Comparison of ENCODE assay signal across 8 mouse cellular contexts in genomic region chr8:79350094-79350593, GRCm38 (mm10). TPM values are rescaled to one million over a fixed set of nuclear protein-coding genes. Genes with fewer than 3 reads are reported as not detected.
DNase-seq lines count a peak whose midpoint lies in the region; ATAC-seq and TF ChIP-seq lines count a peak whose summit lies in the region.

No protein-coding gene starts in this region.

- H3K27ac ChIP-seq in forebrain, embryonic 14.5 days (ENCODE audit: low read depth, low read length): peak overlapping the region; percentile 61
- peak overlapping the region; percentile 68 for H3K27ac ChIP-seq in heart, postnatal 0 days (ENCODE audit: low read depth)
- H3K27ac ChIP-seq in stomach, embryonic 16.5 days (ENCODE audit: low read length): peak overlapping the region; percentile 87

- 7% methylated on average over 6 of the region's 6 CpGs for WGBS in forebrain, embryonic 14.5 days
- 49% methylated on average over 6 of the region's 6 CpGs for WGBS in heart, postnatal 0 days
- 27% methylated on average over 6 of the region's 6 CpGs for WGBS in stomach, embryonic 16.5 days

- TF ChIP-seq CTCF in heart, postnatal 0 days (IDR thresholded peaks at IDR 0.05; ENCODE audit: low read depth): no peak

- no peaks in the 10 kb centered on the region for H3K27me3 ChIP-seq in forebrain, embryonic 14.5 days (replicated peaks; ENCODE audit: control insufficient read depth, insufficient read depth, low read length)
- H3K27me3 ChIP-seq in heart, postnatal 0 days (ENCODE audit: control insufficient read depth, insufficient read depth, low read length): no peaks in the 10 kb centered on the region
- no peaks in the 10 kb centered on the region for H3K27me3 ChIP-seq in stomach, embryonic 16.5 days (ENCODE audit: control insufficient read depth, insufficient read depth, low read length)

- H3K36me3 ChIP-seq in forebrain, embryonic 14.5 days (ENCODE audit: control insufficient read depth, insufficient read depth, low read length): peaks cover 50% of the 10 kb centered on the region
- H3K36me3 ChIP-seq in heart, postnatal 0 days (replicated peaks; ENCODE audit: control insufficient read depth, insufficient read depth, low read length): peaks cover 31% of the 10 kb centered on the region
- peaks cover 11% of the 10 kb centered on the region for H3K36me3 ChIP-seq in stomach, embryonic 16.5 days (ENCODE audit: control insufficient read depth, insufficient read depth, low read length)

- H3K4me2 ChIP-seq in forebrain, embryonic 14.5 days (ENCODE audit: low read length): peak overlapping the region; percentile 29
- H3K4me2 ChIP-seq in heart, postnatal 0 days (ENCODE audit: low read depth, low read length): no peak overlapping the region
- 0 out of 2 replicates have a peak overlapping the region, but pooled peaks have one; percentile 13 for H3K4me2 ChIP-seq in stomach, embryonic 16.5 days (ENCODE audit: low read depth, low read length)

- H3K4me1 ChIP-seq in forebrain, embryonic 14.5 days (ENCODE audit: control insufficient read depth, insufficient read depth, low read length): peaks cover 32% of the 10 kb centered on the region
- peaks cover 6% of the 10 kb centered on the region; the same call in 1 of the 2 replicates for H3K4me1 ChIP-seq in heart, postnatal 0 days (ENCODE audit: control insufficient read depth, insufficient read depth)
- H3K4me1 ChIP-seq in stomach, embryonic 16.5 days (ENCODE audit: control insufficient read depth, insufficient read depth, low read length): peaks cover 25% of the 10 kb centered on the region; the same call in 1 of the 2 replicates

- TF ChIP-seq EP300 in heart, postnatal 0 days (IDR thresholded peaks at IDR 0.05; ENCODE audit: low read depth): peak; percentile 82; the same call in 1 of the 2 replicates

- DNase-seq in layer of hippocampus, adult 11-12 months (ENCODE audit: low spot score): peak; percentile 59
- no peak for DNase-seq in layer of hippocampus, adult 9-10 months (ENCODE audit: low spot score)
- DNase-seq in forebrain, embryonic 14.5 days (ENCODE audit: low spot score): peak; percentile 88
- DNase-seq in heart, postnatal 0 days (ENCODE audit: low spot score): peak; percentile 77
- peak; percentile 62 to 70 for DNase-seq in kidney, postnatal 4 days
- no peak for DNase-seq in spleen, postnatal 36 days (ENCODE audit: low spot score in 2 of 2)

- peak; percentile 80 for ATAC-seq in forebrain, embryonic 14.5 days
- ATAC-seq in heart, postnatal 0 days (ENCODE audit: insufficient read depth, low read depth): peak; percentile 63
- peak; percentile 54 for ATAC-seq in megakaryocyte progenitor cell, adult 5-6 weeks (replicated peaks; ENCODE audit: poor library complexity)
- ATAC-seq in stomach, embryonic 16.5 days (ENCODE audit: insufficient read depth, low FRiP score): peak; percentile 81; the same call in 1 of the 2 replicates

- H3K9ac ChIP-seq in forebrain, embryonic 14.5 days (ENCODE audit: low read length): no peak overlapping the region
- no peak overlapping the region for H3K9ac ChIP-seq in heart, postnatal 0 days (replicated peaks; ENCODE audit: low read depth, low read length)
- no peak overlapping the region for H3K9ac ChIP-seq in stomach, embryonic 16.5 days (ENCODE audit: low read length)

- no peak overlapping the region for H3K4me3 ChIP-seq in forebrain, embryonic 14.5 days (ENCODE audit: low read depth, low read length)
- no peak overlapping the region for H3K4me3 ChIP-seq in heart, postnatal 0 days (ENCODE audit: low read depth, low read length)
- no peak overlapping the region for H3K4me3 ChIP-seq in stomach, embryonic 16.5 days (replicated peaks; ENCODE audit: low read length)

- no peaks in the 10 kb centered on the region for H3K9me3 ChIP-seq in forebrain, embryonic 14.5 days (replicated peaks; ENCODE audit: control insufficient read depth, low read length)
- H3K9me3 ChIP-seq in heart, postnatal 0 days (replicated peaks; ENCODE audit: control insufficient read depth, low read length): no peaks in the 10 kb centered on the region
- no peaks in the 10 kb centered on the region for H3K9me3 ChIP-seq in stomach, embryonic 16.5 days (replicated peaks; ENCODE audit: control insufficient read depth, low read length)

RNA-seq across cellular contexts. Expression of gene Smad1, which starts 49.2 kb away (rescaled TPM):
- polyA plus RNA-seq in forebrain, embryonic 14.5 days (2014; fragmentation: Nextera tagmentation; extraction: Ambion mirVana): 64.2 and 66.5 TPM in 2 replicates
- 22.8 and 31.5 TPM in 2 replicates for total RNA-seq in heart, postnatal 0 days (2014; rRNA removed; ENCODE audit: low replicate concordance)
- 13.4 and 14.0 TPM in 2 replicates for polyA plus RNA-seq in heart, postnatal 0 days (2015; fragmentation: Nextera tagmentation; extraction: Ambion mirVana)
- total RNA-seq in megakaryocyte progenitor cell, adult 5-6 weeks (2015): 12.7 and 15.2 TPM in 2 replicates
- 12.0 and 15.2 TPM in 2 replicates for total RNA-seq in megakaryocyte progenitor cell, adult 5-6 weeks (2017)
- 33.0 and 37.4 TPM in 2 replicates for polyA plus RNA-seq in stomach, embryonic 16.5 days (2015; fragmentation: Nextera tagmentation; extraction: Ambion mirVana)

RNA-seq across cellular contexts. Expression of gene Mmaa, which starts 55.4 kb away (rescaled TPM):
- polyA plus RNA-seq in forebrain, embryonic 14.5 days (2014; fragmentation: Nextera tagmentation; extraction: Ambion mirVana): 20.2 and 24.9 TPM in 2 replicates
- 9.6 and 11.3 TPM in 2 replicates for total RNA-seq in heart, postnatal 0 days (2014; rRNA removed; ENCODE audit: low replicate concordance)
- 14.0 and 18.3 TPM in 2 replicates for polyA plus RNA-seq in heart, postnatal 0 days (2015; fragmentation: Nextera tagmentation; extraction: Ambion mirVana)
- 3.4 and 3.9 TPM in 2 replicates for total RNA-seq in megakaryocyte progenitor cell, adult 5-6 weeks (2015)
- total RNA-seq in megakaryocyte progenitor cell, adult 5-6 weeks (2017): 5.0 and 5.1 TPM in 2 replicates
- 13.2 and 14.4 TPM in 2 replicates for polyA plus RNA-seq in stomach, embryonic 16.5 days (2015; fragmentation: Nextera tagmentation; extraction: Ambion mirVana)

Comparison
In these comparisons a context has a peak if more than half of its experiments do, and no peak if none do; other contexts are left out.
1. DNase-seq: peak in layer of hippocampus, adult 11-12 months (single experiment), forebrain, embryonic 14.5 days (single experiment), heart, postnatal 0 days (single experiment) and kidney, postnatal 4 days (2 of 2); none in layer of hippocampus, adult 9-10 months (single experiment) and spleen, postnatal 36 days (0 of 2).
2. Peak in every context shown above with its lines, with median percentiles within 50 percentile points of each other: ATAC-seq and H3K27ac ChIP-seq.